Mouse (Mus musculus) hindbrain, postnatal 0 days (tissue): ENCODE results near the gene Hs6st3. TPM values are rescaled to one million over a fixed set of nuclear protein-coding genes. Genes with fewer than 3 reads are reported as not detected.

Experiments used
- ATAC-seq: fragments of 200-750 bp; cut with Nextera tagmentation; 2 replicates; pipeline ENCODE4 v1.8.0; 2017; ENCODE audit warnings: mild to moderate bottlenecking, moderate TSS enrichment, moderate library complexity
- DNase-seq: peaks from one replicate; pipeline ENCODE4 v3.0.0-alpha.2; 2015; ENCODE audit warnings: low spot score
- H3K27ac ChIP-seq: fragments of 300-500 bp; sonication (generic); 2 replicates; pipeline ENCODE4 v1.5.1; 2014; ENCODE audit warnings: mild to moderate bottlenecking
- H3K27me3 ChIP-seq: fragments of 300-500 bp; sonication (generic); 2 replicates; pipeline ENCODE4 v1.6.1; 2014; ENCODE audit warnings: low read length, mixed read lengths; ENCODE audit not compliant: insufficient read depth
- H3K36me3 ChIP-seq: fragments of 300-500 bp; sonication (generic); 2 replicates; pipeline ENCODE4 v1.6.1; 2014; ENCODE audit warnings: low read length, mixed read lengths; ENCODE audit not compliant: insufficient read depth
- H3K4me1 ChIP-seq: fragments of 300-500 bp; sonication (generic); 2 replicates; pipeline ENCODE4 v1.6.1; 2014; ENCODE audit warnings: antibody characterized with exemption, low read length, mixed read lengths; ENCODE audit not compliant: insufficient read depth
- H3K4me2 ChIP-seq: fragments of 300-500 bp; sonication (generic); 2 replicates; pipeline ENCODE4 v1.6.1; 2014; ENCODE audit warnings: low read depth, mild to moderate bottlenecking, low read length, moderate library complexity, mixed read lengths
- H3K4me3 ChIP-seq: fragments of 300-500 bp; sonication (generic); 2 replicates; pipeline ENCODE4 v1.5.1; 2014; ENCODE audit warnings: low read length
- H3K9ac ChIP-seq: fragments of 300-500 bp; sonication (generic); replicated peaks from 2 replicates; pipeline ENCODE4 v1.6.1; 2014; ENCODE audit warnings: mild to moderate bottlenecking, low read length, moderate library complexity, mixed read lengths
- H3K9me3 ChIP-seq: fragments of 300-500 bp; sonication (generic); 2 replicates; pipeline ENCODE4 v1.6.1; 2016; ENCODE audit warnings: low read length, mixed read lengths
- CTCF ChIP-seq: IDR thresholded peaks from 2 replicates; pipeline ENCODE4 v1.5.1; 2016; ENCODE audit warnings: antibody characterized with exemption, control low read depth, low read depth
- WGBS: fragments of 180-500 bp; shearing (Covaris S2); extraction: QIAGEN DNeasy Blood & Tissue Kit; methylation state at CpG from one replicate; pipeline ENCODE4 v1.1.7; 2014; 5-methylcytosine and 5-hydroxymethylcytosine counted together
- polyA plus RNA-seq: library from polyadenylated mRNA; unstranded; fragments of >200 nt; fragmentation: Nextera tagmentation; extraction: Ambion mirVana; gene quantifications from 2 replicates; pipeline ENCODE4 v1.2.1, GENCODE M21; 2015
- total RNA-seq: library from RNA; depleted of rRNA; stranded (reverse); fragments of >200 nt; gene quantifications from 2 replicates; pipeline ENCODE4 v1.2.3, GENCODE M21; 2014

Gene Hs6st3
- total and polyA plus RNA-seq, 2 experiments from 2014 or later, result 2.8 to 38.6 TPM

- Histone ChIP-seq H3K27me3 (no peaks in the 10 kb centered on the region), H3K4me2 (no peak overlapping the region), H3K36me3 (no peaks in the 10 kb centered on the region), H3K9ac (no peak overlapping the region), H3K4me1 (no peaks in the 10 kb centered on the region), H3K4me3 (no peak overlapping the region), H3K27ac (no peak overlapping the region), H3K9me3 (no peaks in the 10 kb centered on the region)
- DNase-seq, result no peak
- 92% methylated on average over 7 of the region's 7 CpGs for WGBS
- no peak for TF ChIP-seq CTCF
- ATAC-seq, result no peak
Measured at GRCm38 (mm10) chr14:119761376-119761775, 623.2 kb downstream of the Hs6st3 start.

DNA sequence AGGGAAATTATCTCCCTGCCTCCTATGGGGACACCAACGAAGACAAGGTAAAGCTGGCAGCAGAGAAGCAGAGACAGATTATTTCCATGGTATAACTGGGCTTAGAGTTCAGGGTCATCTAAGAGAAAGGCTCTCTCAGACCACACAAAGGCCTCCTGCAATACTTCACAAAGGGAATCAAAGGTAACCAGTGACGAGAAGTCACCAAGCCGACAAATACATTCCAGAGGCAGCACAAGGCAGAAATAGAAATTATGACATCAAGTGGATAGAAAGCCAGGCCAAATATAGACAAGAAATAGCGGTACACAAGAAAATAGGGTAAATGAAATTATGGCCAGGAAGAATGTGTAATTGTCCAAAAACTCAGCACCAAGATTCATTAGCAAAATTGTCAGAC, 633.9 kb downstream of the Hs6st3 start:
- WGBS, result 64% methylated on average over 4 of the region's 4 CpGs
- no peak overlapping the region for H3K9ac ChIP-seq
- H3K4me1 ChIP-seq, result no peaks in the 10 kb centered on the region
- no peak for TF ChIP-seq CTCF
- no peak overlapping the region for H3K4me3 ChIP-seq
- DNase-seq, result no peak
- no peak overlapping the region for H3K27ac ChIP-seq
- no peak for ATAC-seq
- H3K27me3 ChIP-seq, result no peaks in the 10 kb centered on the region
- H3K36me3 ChIP-seq, result no peaks in the 10 kb centered on the region
- H3K9me3 ChIP-seq, result no peaks in the 10 kb centered on the region
- no peak overlapping the region for H3K4me2 ChIP-seq

- Histone ChIP-seq H3K9me3 (no peaks in the 10 kb centered on the region), H3K4me1 (no peaks in the 10 kb centered on the region), H3K27ac (no peak overlapping the region), H3K4me2 (no peak overlapping the region), H3K9ac (no peak overlapping the region), H3K27me3 (no peaks in the 10 kb centered on the region), H3K36me3 (no peaks in the 10 kb centered on the region), H3K4me3 (no peak overlapping the region)
- 70% methylated on average over 3 of the region's 3 CpGs for WGBS
- no peak for TF ChIP-seq CTCF
- ATAC-seq, result no peak
- peak; percentile 17 for DNase-seq
Measured at GRCm38 (mm10) chr14:119776261-119776660, 638.1 kb downstream of the Hs6st3 start.

DNA sequence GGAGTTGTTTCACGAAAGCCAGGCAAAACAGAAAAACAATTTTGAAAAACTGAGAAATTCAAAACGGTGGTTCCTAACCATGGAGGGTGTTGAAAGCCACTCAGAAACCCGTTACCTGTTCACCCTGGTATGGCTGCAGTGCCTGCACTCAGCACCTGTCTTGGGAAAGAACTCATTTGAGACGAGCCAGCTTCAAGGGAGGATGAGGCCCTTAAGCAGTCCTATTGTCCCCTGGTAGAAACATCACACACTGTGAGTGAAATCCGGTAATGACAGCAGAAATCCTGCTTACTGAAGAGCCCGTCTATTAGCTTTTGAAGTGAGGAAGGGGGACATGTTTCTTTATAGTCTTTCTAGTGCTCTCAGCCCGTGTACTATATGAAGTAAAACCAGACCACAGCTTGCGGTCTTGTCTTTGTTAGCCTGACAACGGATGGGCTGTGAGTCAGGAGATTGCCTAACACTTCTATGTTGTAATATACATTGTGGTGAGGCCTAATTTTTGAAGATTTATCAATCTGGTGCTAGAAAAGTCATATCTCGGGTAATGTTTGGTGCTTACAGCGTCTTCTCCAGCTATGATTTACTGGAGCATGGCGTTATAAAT, 641.9 kb downstream of the Hs6st3 start:
- 83% methylated on average over 12 of the region's 12 CpGs for WGBS
- TF ChIP-seq CTCF, result no peak
- DNase-seq, result no peak

GRCm38 (mm10) chr14:119781111-119781510, 643.0 kb downstream of the Hs6st3 start:
- no peak overlapping the region for H3K27ac ChIP-seq

More for the DNA sequence above, 641.9 kb downstream of the Hs6st3 start:
- no peak overlapping the region for H3K4me3 ChIP-seq
- no peak for ATAC-seq
- no peak overlapping the region for H3K9ac ChIP-seq
- H3K27me3 ChIP-seq, result no peaks in the 10 kb centered on the region
- no peaks in the 10 kb centered on the region for H3K36me3 ChIP-seq
- no peak overlapping the region for H3K27ac ChIP-seq
- H3K9me3 ChIP-seq, result no peaks in the 10 kb centered on the region
- no peak overlapping the region for H3K4me2 ChIP-seq
- H3K4me1 ChIP-seq, result no peaks in the 10 kb centered on the region

DNA sequence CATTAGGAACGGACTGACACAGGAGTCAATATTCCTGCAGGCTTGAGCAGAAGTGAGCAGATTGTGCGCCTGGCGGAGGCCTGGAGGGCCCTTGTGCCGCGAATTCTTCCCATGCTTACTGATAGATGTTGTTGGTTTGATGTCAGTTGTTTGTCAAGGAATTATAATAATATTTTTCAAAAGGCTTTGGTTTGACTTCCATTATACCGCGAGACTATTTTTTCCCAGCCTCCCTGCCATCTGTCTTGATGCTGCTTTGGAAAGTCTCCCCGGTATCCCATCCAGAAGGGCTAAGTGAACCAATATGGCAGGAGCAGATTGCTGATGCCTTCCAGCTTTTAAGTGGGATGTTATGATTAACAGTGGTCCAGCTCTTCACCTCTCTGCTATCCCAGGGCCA, 651.3 kb downstream of the Hs6st3 start:
- Histone ChIP-seq H3K36me3 (no peaks in the 10 kb centered on the region), H3K27me3 (no peaks in the 10 kb centered on the region), H3K27ac (no peak overlapping the region), H3K4me2 (no peak overlapping the region), H3K4me3 (no peak overlapping the region), H3K9ac (no peak overlapping the region), H3K9me3 (no peaks in the 10 kb centered on the region), H3K4me1 (no peaks in the 10 kb centered on the region)
- no peak for DNase-seq
- no peak for TF ChIP-seq CTCF
- no peak for ATAC-seq
- 85% methylated on average over 8 of the region's 8 CpGs for WGBS

More at GRCm38 (mm10) chr14:119781111-119781510, 643.0 kb downstream of the Hs6st3 start:
- DNase-seq (no peak), ATAC-seq (no peak)
- Histone ChIP-seq H3K27me3 (no peaks in the 10 kb centered on the region), H3K36me3 (no peaks in the 10 kb centered on the region), H3K4me1 (no peaks in the 10 kb centered on the region), H3K9me3 (no peaks in the 10 kb centered on the region), H3K4me2 (no peak overlapping the region), H3K9ac (no peak overlapping the region), H3K4me3 (no peak overlapping the region)
- no peak for TF ChIP-seq CTCF
- WGBS, result 100% methylated on average over 1 of the region's 1 CpGs

DNA sequence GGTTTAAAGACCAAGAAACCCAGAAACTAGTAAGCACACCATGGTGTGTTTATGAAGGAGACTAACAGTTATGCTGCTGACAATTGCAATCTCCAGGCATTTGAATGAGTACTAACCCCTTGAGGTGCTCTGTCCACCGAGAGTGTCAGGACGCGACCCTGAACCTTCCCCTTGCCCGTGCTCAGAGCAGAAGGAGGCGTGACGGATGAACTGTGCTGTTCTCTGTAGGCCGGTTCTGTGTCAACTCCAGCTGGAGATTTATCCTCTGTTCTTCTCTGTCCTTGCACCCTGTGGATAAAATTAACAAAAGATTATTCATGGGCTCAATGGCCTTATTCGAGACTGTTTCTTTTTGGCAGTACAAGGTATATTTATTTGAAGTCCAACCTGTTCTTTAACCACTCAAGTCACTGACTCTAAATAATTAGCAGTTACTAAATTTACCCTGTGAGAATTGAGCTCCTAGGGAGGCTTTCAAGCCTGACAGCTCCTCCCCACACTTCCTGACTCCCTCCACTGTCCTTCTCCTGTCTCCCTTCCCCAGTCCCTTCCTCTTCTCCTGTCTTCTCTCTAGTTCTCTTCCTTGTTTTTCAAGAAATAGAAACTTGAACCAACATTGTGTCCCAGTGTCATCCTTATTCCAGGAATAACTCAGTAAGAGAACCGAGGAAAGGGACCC, 659.2 kb downstream of the Hs6st3 start:
- Histone ChIP-seq H3K36me3 (no peaks in the 10 kb centered on the region), H3K4me1 (no peaks in the 10 kb centered on the region), H3K9me3 (no peaks in the 10 kb centered on the region), H3K4me2 (no peak overlapping the region), H3K27ac (no peak overlapping the region), H3K4me3 (no peak overlapping the region), H3K27me3 (no peaks in the 10 kb centered on the region), H3K9ac (no peak overlapping the region)
- ATAC-seq (no peak), DNase-seq (no peak)
- 33% methylated on average over 9 of the region's 9 CpGs for WGBS
- no peak for TF ChIP-seq CTCF
